Mouse (Mus musculus) retina, adult 2 months (tissue): Measurements from ENCODE around the gene 4930453N24Rik.

Experiments
- DNase-seq: peaks from one replicate; pipeline ENCODE4 v3.0.0-alpha.2; 2012; ENCODE audit warnings: low read depth, low spot score

The 4930453N24Rik gene

DNA sequence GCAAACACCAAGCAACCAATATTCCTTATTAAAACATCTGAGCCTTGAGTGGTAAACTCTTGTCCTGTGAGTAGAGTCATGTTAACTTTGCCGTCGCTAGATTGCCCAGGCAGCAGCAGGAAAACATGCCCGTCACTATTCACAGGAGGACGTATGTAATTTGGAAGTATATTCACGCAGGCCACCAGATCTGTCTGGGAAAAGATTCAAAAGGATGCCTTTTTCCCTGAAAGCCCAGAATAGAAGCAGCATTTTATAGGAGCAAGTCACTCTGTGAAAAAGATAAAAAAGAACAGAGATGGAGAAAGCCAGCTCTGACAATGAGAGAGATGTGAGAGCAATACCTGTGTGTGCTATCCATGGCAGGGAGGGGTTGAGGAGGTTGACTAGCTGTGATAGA lies 49.4 kb downstream of the 4930453N24Rik start:
- DNase-seq: no peak

DNA sequence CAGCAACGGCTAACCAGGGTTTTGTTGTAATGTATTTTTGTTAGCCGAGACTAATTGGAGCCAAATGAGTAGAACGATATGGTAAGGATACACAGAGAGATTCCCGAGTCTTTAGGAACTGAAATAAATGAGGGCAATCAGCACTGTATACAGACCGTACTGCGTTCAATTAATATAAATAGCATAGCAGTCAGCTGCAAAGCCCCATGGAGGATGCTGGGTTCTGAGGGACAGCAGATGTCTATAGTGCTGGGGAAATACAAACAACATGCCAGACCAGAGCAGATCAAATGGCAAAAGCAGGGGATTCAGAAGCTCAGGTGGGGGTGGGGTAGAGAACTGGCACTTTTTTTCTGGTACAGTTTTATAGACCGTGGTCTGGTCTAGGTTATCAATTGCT lies 51.9 kb downstream of the 4930453N24Rik start:
- DNase-seq: no peak

DNA sequence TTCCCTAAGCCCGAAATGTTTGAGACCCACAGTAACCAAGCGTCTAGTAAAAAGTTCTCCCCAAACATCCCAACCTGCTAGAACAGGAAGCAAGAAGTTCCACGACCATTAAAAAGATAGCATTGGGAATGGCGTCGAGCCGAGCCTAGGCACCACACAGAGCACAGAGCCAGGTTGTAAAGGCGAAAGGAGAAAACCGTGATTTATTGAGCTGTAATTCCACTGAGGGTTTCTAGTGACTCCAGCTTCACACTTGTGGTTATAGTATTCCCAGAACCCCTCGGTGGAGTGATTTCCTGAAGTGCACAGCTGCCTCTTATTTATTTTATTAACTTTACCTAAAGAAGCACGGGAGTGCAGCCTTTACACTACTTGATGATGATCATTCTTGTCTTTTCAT lies 53.1 kb downstream of the 4930453N24Rik start:
- no peak for DNase-seq

DNA sequence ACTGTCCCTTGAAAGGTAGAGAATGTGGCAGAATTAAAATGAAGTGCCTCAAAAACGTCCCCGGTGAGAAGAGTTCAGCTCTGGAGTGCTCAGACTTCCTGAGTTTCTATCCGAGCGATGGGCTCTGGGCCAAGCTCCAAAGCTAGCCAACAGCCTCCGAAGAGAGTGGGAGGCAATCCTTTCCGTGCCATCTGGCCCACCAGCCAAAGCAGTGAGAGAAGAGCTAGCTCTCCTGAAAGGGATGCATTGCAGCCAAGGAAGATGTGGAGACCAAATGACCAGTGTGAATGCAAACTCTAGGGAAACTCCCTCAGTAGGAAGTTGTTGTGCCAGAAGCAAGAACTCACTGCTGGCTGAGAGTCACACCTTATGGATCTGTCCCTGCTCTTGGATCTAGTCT lies 59.1 kb downstream of the 4930453N24Rik start:
- no peak for DNase-seq
